Mouse (Mus musculus): ENCODE measurements at regions not wholly inside any gene's neighbourhood (a gene's known extent, or its start where the extent isn't known, plus 50 kb on each side); places are given as distances from the start of the nearest gene placed in this dataset.

DNA sequence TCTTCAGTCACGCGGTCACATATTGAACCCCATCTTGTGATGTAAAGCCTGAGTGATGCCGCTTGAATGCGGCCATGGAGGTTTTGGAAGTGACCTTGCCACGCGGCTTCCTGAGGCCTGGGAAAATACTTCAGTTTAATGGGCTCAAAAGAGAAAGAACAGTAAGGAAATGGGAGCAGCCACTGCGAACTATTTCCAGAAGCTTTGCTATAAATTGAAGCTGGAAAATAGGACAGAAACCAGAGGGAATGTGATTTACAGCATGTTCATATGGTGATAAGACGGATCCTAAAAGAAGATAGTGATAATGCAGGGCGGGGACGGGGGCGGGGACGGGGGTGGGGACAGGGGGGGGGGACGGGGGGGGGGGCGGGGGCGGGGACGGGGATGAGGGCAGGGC is 52.7 kb upstream of the Trpc4 start:
- peak; percentile 27 for DNase-seq (ENCODE audit: low read depth, low spot score)

DNA sequence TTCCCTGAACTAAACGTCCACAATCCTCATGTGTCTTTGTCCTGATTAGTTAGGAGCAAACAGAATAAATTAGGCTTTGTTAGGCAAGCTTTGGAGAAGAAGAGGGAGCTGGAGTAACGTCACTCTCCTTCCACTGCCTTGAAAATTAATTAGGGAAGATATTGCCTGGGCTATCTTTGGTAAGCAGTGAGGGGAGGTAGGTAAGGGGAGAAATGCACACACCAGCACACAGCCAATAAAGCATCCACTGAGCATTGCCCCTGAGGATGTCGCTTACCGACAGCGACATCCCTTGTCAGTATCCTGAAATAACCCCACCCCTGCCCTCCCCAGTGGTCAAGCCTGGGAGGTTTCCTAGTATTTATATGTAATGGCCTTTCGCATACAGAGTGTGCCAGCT is 72.2 kb upstream of the Trpc4 start:
- no peak for DNase-seq (ENCODE audit: low read depth, low spot score)

DNA sequence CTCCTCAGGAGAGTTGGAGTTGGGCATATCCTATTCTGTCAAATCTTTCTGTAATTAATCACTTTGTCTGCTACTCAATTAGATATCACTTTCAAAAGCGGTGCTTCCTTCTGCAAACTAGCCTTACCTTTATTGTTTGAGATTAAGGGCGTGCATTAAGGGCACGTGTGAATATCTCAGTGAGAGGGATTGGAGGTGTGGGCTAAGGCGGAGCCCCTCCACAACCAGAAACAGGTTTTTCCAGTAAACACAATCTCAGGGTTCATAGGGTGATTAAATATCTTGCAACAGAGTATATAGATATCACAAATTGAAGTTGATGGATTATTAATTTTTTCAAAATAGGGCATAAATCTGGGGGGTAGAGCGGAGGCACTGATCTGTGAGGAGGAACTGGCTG is 79.4 kb upstream of the Trpc4 start:
- no peak for DNase-seq (ENCODE audit: low read depth, low spot score)

DNA sequence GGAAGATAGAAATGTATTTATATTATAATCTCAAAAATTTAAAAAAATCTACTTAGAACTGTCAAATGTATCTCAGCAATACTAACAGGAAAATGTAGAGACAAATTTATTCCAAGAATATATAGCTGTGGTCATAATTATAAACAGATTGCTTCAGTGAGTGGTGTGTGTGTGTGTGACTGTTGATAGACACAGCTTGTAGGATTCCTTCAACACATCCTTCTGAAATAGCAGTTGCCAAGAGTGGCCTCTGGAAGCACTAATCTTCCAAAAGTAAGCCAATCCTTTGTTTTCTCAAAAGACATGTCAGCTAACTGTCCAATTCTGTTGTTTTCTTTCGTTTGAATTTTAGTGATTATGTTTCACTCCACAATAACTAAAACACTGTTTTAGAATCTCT is 95.2 kb upstream of the Trpc4 start:
- DNase-seq (ENCODE audit: low read depth, low spot score): no peak

DNA sequence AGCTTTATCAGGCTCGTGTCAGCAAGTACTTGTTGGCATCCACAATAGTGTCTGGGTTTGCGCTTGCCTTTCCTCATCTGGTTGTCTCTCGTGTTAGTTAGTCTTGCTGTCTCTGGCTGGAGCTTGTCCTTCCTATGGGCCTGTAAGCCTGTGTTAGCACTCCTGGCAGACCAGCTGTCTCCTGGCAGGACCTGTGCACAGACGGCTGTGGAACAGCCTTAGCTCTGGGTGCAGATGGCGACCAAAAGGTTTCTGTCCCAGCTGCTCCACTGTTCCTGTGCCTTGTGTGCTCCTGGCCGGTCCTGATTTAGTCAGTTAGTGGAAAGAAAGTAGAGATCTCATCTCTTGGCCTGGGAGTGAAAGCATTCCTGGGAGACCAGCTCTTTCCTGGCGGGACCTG is 101.5 kb upstream of the Trpc4 start:
- DNase-seq (ENCODE audit: low read depth, low spot score): no peak

DNA sequence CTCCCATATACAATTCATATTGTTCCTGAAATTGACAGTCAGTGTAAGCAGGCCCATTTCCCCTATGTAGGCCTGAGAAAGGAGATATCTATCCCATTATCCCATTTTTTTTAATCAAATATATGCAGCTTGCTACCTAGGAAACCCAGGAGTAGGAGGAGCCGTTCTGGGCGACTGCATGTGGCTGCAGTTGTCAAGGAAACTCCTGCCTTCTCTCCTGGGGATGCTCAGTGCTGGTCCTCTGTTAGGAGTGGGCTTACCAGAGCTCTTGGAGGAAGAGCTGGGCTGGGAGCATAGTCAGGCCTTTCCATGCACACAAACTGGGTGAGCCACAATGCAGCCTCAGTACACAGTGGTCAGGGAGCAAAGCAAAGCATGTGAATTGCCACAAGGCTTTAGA is 106.5 kb upstream of the Trpc4 start:
- DNase-seq (ENCODE audit: low read depth, low spot score): peak; percentile 4

DNA sequence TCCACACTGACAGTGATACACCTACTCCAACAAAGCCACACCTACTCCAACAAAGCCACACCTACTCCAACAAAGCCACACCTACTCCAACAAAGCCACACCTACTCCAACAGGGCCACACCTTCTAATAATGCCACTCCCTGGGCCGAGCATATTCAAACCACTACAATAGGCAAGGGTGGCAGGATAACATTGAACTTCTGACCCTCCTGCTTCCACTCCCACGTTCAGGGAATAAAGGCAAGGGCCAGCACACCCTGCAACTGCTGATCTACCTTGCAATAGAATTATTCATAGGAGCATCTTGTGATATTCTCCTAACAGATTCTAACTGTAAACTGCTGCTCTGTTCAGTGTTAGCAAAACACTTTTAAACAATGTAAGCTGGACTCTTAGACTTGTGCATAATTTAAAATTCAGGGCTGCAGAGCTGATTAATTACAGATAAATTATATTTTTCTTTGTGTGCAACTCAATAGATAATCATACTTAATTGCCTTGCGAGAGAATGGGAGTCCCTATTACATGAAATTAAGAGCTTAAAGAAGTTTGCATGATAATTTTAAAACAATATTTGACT is 107.7 kb upstream of the Trpc4 start:
- DNase-seq (ENCODE audit: low read depth, low spot score): peak; percentile 65

DNA sequence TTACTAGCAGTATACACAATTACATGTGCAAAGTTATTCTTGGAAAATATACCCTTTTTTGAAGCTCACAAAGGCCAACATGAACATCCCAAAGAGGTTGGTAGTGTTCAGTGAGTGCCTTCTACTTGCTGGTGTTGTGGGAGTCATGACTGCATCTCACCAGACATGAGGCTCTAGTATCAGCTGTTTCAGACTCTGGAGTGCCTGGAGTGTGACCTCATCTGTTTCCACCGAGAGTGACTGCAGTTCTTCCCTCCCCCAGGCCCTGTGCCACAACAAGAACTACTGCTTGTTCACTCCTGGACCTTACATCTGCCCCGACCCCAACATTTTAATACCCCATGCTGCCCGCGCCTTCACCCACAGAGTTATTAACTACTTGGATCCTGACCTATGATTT is 128.5 kb upstream of the Trpc4 start:
- DNase-seq (ENCODE audit: low read depth, low spot score): no peak

DNA sequence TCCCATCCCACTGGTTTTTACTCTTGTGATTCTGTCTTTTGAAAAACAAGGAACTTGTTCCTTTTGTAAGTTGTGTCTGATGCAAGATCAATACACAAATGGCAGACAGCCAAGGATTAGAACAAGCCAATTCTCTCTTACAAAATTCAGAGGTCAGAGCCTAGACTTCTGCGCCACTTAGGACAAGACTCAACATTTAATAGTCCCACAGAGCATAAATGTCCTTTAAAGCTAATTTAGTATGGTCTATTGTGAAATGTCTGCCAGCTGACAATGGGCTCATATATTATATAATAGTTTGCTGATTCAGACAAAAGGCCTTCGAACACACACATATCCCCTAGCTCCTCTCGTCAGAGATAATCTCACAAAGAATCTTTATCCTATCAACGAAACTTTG is 135.6 kb upstream of the Trpc4 start:
- no peak for DNase-seq (ENCODE audit: low read depth, low spot score)

DNA sequence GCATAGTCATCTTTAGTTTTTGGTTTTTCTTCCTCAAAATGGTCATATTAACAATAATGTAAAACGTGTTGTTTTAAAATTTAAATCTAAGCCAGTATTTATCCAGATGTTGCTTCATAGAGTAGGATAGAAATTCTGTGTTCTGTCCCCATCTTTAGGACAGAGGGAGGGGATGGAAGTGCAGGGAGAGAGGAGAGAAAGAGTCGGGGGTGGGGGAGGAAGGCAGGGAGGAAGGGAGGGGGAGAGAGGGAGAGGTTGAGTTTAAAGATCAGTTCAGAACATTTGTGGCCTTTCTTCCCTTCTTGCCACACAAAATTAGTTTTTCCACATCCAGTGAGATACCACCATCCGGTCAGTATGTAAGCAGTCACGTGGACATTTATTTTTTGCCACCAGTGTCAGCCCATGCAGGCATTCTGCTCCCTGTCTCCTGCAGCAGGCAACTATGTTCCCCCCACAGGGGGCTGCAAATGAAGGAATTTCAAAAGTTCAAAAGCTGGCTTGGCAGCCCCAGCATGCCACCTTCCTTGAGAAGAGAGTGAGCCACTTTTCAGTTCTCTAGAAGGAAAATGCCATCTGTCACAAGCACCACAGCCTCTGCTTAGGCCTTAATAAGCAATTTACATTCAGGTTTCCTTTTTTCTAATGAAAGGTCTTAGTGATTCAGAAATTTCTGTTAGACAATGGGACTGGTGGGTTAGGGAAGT is 137.7 kb upstream of the Trpc4 start:
- DNase-seq (ENCODE audit: low read depth, low spot score): no peak

DNA sequence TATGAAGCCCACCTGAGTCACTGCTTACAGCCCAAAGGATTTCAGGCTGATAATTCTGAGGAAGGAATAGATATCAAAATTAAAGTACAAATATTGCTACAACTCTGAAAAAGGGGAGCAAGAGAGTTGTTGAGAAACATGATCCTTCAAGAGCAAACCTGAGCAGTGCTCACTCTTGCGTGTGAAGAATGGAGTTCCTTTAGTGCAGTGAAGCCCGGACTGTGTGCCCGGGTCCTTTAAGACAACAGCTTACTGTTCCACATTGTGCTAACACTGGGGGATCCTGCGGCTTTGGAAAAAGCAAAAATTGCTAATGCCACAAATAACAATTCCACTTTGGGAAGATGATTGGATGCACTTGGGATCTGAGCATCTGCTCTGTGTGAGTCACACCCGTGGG is 139.0 kb upstream of the Trpc4 start:
- no peak for DNase-seq (ENCODE audit: low read depth, low spot score)

DNA sequence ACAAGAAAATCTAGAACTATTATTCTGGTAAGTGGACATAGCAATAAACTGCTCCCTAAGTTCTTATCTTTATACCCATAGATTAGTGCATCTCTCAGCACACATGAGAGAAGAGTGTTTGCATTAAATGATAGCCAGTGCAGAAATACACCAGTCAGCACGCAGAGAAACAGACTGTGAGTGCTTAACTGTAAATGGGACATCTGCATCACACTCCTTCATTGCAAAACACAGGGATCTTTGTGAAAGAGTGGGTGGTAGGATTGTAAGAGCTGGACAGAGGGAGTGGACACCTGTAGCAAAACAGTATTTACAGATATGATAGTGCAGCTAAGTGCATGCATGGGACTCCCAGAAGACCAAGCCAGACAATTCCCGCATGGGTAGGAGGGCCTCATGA is 144.8 kb upstream of the Trpc4 start:
- DNase-seq (ENCODE audit: low read depth, low spot score): no peak

DNA sequence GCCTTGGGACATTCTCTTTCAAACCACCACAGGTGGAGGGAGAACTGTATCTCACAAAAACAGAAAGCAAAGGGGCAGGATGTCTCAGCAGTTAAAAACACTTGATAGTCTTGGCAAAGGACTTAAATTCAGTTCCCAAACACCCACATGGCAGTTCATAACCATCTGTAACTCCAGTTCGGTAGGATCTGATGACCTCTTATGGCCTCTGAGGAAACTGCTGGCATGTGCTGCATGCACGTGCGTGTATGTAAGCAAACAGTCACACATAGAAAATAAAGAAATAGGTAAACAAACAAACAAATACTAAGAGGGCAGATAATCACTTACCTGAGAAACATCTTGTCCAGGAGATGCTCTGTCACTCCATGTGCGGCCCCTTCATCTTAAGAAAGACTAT is 129.4 kb upstream of the Ufm1 start:
- DNase-seq (ENCODE audit: low read depth, low spot score): no peak

DNA sequence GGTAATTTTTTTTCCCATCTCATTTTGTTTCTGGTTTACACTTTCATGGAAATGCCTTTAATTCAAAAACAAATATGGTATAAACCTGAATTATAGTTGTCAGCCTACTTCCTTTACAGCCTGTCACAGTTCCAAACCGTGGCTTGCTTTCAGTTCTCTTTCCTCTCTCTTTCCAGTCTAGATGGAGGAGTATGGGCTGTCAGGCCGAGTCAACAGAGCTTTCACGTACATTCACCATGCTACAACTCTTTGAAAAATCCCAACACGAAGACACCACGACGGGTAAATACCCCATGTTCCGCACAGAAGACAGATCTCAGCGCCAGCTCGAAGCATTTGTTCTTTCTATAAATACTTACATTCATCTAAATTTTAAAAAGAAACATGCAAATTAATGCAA is 125.2 kb upstream of the Ufm1 start:
- no peak for DNase-seq (ENCODE audit: low read depth, low spot score)

DNA sequence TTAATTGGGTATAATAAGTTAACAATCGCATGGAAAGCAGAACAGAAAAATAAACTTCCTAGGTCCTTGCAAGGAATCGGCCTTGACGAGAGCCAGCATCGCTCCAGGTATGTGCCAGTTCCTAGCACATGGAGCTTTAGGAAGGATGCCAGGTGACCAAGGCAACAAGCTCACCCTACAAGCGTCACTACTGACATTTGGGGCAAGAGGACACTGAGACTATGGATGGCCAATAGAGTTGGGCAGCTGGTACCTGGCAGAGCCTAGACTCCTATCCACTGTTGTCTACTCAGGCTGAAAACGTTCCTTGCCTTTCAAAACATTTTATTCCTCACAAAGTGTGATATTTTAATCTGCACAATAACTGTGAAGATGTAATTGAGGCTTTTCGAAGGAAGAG is 124.6 kb upstream of the Ufm1 start:
- no peak for DNase-seq (ENCODE audit: low read depth, low spot score)

DNA sequence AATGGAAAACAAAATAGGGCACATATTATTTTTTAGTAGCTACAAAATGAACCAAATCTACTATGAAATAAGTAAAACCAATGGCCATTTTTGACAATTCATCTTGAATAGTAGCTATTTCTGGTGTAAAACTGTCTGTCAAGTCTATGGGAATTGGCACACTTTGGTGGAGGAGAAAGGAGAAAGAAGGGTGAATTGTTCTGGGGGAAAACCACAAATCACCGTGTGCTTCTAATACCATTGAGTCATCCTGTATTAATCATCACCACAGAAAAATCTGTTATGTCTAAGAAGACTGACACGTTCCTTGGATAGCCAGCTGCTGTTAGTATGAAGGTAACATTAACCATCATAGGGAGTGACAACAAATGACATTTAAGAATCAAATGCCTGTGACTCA is 123.7 kb upstream of the Ufm1 start:
- no peak for DNase-seq (ENCODE audit: low read depth, low spot score)

DNA sequence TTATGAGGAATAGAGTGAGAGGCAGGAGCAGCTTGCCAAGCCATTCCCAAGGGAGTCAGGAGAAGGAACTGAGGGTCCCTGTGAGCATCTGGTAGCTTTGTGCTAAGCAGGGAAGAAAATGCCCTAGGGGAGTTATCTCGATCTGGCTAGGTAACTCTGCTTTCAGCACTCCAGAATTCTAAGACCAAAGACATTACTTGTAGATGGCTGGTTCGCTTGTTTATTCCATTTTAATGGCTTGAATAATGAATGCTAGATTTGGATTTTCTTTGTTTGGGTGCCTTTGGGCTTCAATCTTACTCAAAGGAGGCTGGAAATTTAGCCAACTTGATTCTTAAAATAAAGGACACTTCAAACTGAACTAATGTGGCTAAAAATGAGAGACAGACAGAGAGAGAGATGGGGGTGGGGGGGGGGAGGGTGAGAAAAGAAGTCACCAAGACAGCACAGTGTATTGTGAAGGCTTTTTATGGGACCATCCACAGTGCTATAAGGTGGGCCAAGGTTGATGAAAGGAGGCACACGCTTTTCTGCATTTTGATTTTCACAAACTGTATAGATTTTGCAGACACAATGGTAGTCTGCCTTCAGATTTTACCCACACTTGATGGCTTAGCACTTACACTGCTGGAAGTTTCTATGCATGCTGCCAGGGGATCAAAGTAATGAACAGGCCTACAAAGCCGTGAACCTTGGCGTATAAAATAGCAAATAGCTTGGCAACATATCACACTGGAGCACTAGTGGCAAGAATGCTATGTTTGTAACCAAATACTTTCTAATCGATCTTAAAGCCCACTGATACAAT is 121.3 kb upstream of the Ufm1 start:
- DNase-seq (ENCODE audit: low read depth, low spot score): no peak

DNA sequence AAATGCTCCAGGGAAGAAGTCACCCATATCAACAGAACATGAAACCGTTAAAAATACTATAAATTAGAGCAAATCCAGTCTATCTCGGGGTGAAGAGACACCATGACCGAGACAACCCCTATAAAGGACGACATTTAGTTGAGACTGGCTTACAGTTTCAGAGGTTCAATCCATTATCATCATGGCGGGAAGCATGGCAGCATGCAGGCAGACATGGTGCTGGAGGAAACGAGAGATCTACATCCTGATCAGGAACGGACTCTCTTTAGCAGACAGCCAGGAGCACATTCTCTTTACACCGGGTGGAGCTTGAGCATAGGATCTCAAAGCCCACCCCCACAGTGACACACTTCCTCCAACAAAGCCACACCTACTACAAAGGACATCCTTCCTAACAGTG is 118.7 kb upstream of the Ufm1 start:
- DNase-seq (ENCODE audit: low read depth, low spot score): peak; percentile 13

DNA sequence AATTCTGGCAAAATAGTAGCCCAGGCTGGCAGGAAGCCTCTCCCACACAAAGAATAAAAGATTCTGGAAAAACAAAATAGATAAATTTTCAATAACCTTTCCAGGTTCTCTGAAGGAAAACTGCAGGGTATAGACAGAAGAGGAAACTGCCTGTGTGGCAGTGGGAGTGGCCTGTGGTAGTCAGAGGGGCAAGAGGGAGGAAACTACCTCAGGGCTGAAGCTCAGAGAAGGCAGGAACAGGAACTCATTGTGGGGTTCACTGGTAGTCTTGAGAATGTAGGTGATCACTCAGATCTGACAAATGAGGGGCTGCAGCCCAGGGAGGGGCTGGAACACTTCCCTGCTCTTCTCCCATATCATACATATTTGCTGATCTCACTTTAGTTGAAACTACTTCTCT is 118.0 kb upstream of the Ufm1 start:
- no peak for DNase-seq (ENCODE audit: low read depth, low spot score)

DNA sequence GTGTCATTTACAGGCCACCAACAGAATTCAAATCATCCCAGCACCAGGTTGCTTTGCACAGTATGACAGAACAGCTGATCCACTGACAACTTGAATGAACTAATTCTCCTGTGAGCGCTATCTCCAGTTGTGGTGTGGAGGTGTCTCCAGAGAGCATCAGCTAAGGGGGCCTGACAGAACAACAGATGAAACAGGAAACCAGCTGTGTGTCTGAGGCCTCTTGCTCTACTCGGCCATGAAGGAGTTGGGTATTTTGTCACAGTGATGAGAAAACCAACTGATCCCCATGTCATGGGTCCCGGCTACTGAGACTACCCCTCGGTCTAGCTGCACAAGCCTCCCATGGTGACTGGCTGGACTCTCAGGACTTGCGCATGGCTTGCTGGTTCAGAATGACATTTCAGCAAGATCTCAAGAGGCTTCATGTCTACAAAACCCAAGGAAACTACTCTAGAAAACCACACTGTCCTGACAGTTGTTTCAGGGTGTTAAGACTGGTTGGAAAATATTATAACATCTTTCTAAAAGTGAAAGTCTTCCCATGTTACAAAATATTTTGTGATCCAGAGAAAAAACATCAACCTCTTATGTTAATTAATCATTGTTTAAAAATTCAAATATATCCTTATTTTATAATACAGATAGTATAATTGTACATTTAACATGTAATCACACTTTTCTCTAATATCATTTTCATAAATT is 113.9 kb upstream of the Ufm1 start:
- no peak for DNase-seq (ENCODE audit: low read depth, low spot score)

DNA sequence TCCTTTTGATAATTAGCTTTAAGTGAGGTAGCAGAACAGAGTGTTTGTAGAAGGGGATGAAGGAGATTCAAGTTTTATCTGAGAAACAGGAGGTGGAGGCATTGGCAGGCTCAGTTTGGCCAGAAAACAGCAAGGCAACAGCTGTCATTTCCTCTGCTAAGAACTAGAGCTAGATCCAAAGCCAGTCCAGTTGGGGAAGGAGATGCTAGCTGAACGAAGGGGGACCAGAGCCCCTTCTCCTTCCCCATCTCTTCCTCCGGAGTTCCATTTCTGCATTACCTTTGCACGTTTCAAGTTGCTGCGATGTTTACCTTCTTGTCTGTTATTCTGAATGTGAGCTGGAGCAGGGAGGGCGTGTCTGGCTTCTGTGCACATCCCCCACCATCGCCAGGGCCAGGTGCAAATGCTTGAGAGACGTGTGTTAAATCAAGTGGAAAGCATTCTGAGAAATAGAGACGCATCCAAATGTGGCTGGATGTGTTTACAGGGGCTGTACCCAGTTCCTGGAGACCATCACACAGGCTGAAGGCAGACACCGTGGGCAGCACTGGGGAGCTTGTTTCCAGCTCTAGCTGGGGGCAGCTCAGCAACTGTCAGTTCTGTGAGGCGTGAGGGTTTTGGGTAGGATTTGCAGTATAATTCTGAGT is 111.4 kb upstream of the Ufm1 start:
- peak; percentile 18 for DNase-seq (ENCODE audit: low read depth, low spot score)

Measured in R1 (cell line).